Comparison of ENCODE assay signal across 24 mouse cellular contexts in genomic region chr13:73960117-73960652, GRCm38 (mm10). TPM values are rescaled to one million over a fixed set of nuclear protein-coding genes. Genes with fewer than 3 reads are reported as not detected.
A peak's percentile ranks its signal among the peaks of the same experiment; 100 is the strongest.
DNase-seq lines count a peak whose midpoint lies in the region; TF ChIP-seq lines count a peak whose summit lies in the region.
"Had no signal": no experiment of that assay in that cellular context is flagged by ENCODE, and none has a peak within 500 bp of the region (broad histone marks: within the 10 kb centered on the region; RNA-seq: fewer than 3 reads in every experiment).

No protein-coding gene starts in this region.

- H3K4me3 ChIP-seq in layer of hippocampus, adult 2 months = no peak overlapping the region
- H3K4me3 ChIP-seq: embryonic facial prominence, embryonic 15.5 days; erythroblast, embryonic 14.5 days; forebrain, embryonic 10.5 days; forebrain, embryonic 15.5 days; heart, embryonic 10.5 days; hindbrain, embryonic 12.5 days had no signal

- TF ChIP-seq CTCF in layer of hippocampus, adult 2 months (conservative IDR thresholded peaks at IDR 0.05) = no peak

- peak; percentile 26 to 35 for DNase-seq in frontal cortex, postnatal 36 days (ENCODE audit: low spot score in 2 of 2)
- DNase-seq in frontal cortex, postnatal 25 days (ENCODE audit: low spot score in 2 of 2) = no peak
- DNase-seq in layer of hippocampus, adult 2 months (ENCODE audit: low spot score in 2 of 2) = peak in 1 of 2 experiments; percentile 49
- no peak for DNase-seq in layer of hippocampus, postnatal 10 days (ENCODE audit: low spot score in 2 of 2)
- DNase-seq in right cerebral cortex, postnatal 25 days = peak; percentile 31
- DNase-seq in right cerebral cortex, postnatal 14 days = no peak
- DNase-seq in lung, postnatal 4 days = no peak
- DNase-seq: adrenal gland, postnatal 14 days; cerebellum, adult 18-20 months; cerebellum, postnatal 10 days; embryo, embryonic 11 days; gastrocnemius, postnatal 10 days; heart, adult 18-20 months; heart, postnatal 10 days; heart, postnatal 4 days had no signal

- peak overlapping the region; percentile 74 for H3K27ac ChIP-seq in layer of hippocampus, adult 2 months
- H3K27ac ChIP-seq: embryonic facial prominence, embryonic 15.5 days; forebrain, embryonic 10.5 days; forebrain, embryonic 15.5 days; heart, embryonic 10.5 days; hindbrain, embryonic 12.5 days had no signal

RNA-seq across cellular contexts. Expression of gene Zdhhc11, which starts 3.5 kb away (rescaled TPM):
- total RNA-seq in layer of hippocampus, adult 2 months (2021) = not detected
- not detected for total RNA-seq in layer of hippocampus, postnatal 10 days (2021)
- total RNA-seq: adrenal gland, adult 18-20 months; adrenal gland, postnatal 14 days; CH12.LX; gastrocnemius, postnatal 10 days; gastrocnemius, postnatal 4 days; heart, adult 18-20 months; heart, postnatal 10 days; heart, postnatal 4 days had no signal

RNA-seq across cellular contexts. Expression of gene Brd9, which starts 22.6 kb away (rescaled TPM):
- 100 to 1,000 TPM; 114 to 139 TPM for total RNA-seq in layer of hippocampus, adult 2 months (2021)
- 100 to 1,000 TPM; 113 to 120 TPM for total RNA-seq in layer of hippocampus, postnatal 10 days (2021)

RNA-seq across cellular contexts. Expression of gene Trip13, which starts 22.6 kb away (rescaled TPM):
- total RNA-seq in layer of hippocampus, adult 2 months (2021) = under 1 TPM; 0.49 to 0.76 TPM
- 1 to 10 TPM; 1.7 to 3.5 TPM for total RNA-seq in layer of hippocampus, postnatal 10 days (2021)

RNA-seq across cellular contexts. Expression of gene Tppp, which starts 49.0 kb away (rescaled TPM):
- 100 to 1,000 TPM; 267 to 277 TPM for total RNA-seq in layer of hippocampus, adult 2 months (2021)
- 100 to 1,000 TPM; 102 TPM for total RNA-seq in layer of hippocampus, postnatal 10 days (2021)

Comparison
In these comparisons a context has a peak if more than half of its experiments do, and no peak if none do; other contexts are left out.
1. DNase-seq: peak in frontal cortex, postnatal 36 days (2 of 2) and right cerebral cortex, postnatal 25 days (single experiment); none in frontal cortex, postnatal 25 days (0 of 2), layer of hippocampus, postnatal 10 days (0 of 2), right cerebral cortex, postnatal 14 days (single experiment) and lung, postnatal 4 days (0 of 2).